Mouse (Mus musculus) embryonic fibroblast, embryonic 13.5 days (primary cell): ENCODE data around the gene Foxk1. TPM values are rescaled to one million over a fixed set of nuclear protein-coding genes. Genes with fewer than 3 reads are reported as not detected.

Source experiments
- H3K27ac ChIP-seq: 2 replicates; pipeline ENCODE4 v1.5.1; 2012; ENCODE audit warnings: low read length, control low read depth, inconsistent platforms; ENCODE audit not compliant: insufficient read depth
- H3K4me1 ChIP-seq: 2 replicates; pipeline ENCODE4 v1.6.1; 2011; ENCODE audit warnings: low read length; ENCODE audit not compliant: control insufficient read depth, insufficient read depth
- H3K4me3 ChIP-seq: 2 replicates; pipeline ENCODE4 v1.5.1; 2011; ENCODE audit warnings: mild to moderate bottlenecking, control low read depth, low read length; ENCODE audit not compliant: insufficient read depth
- CTCF ChIP-seq: IDR thresholded peaks from 2 replicates; pipeline ENCODE4 v1.5.1; 2011; ENCODE audit warnings: mild to moderate bottlenecking, control low read depth, low read length, moderate library complexity, borderline replicate concordance; ENCODE audit not compliant: insufficient read depth
- POLR2A ChIP-seq: IDR thresholded peaks from 2 replicates; pipeline ENCODE4 v1.6.1; 2011; ENCODE audit warnings: low read depth, mild to moderate bottlenecking, control low read depth, low read length, moderate library complexity
- polyA plus RNA-seq: library from polyadenylated mRNA; stranded (reverse); fragments of >200 nt; gene quantifications from 2 replicates; pipeline ENCODE4 v1.2.4, GENCODE M21; 2011; ENCODE audit warnings: low read depth; ENCODE audit not compliant: missing spikeins, insufficient read length

The Foxk1 gene
- polyA plus RNA-seq, 1 experiment: 38.3 TPM

GRCm38 (mm10) chr5:142441332-142442044 lies 40.2 kb downstream of the Foxk1 start:
- no peak for TF ChIP-seq CTCF
- no peak for TF ChIP-seq POLR2A
- Histone ChIP-seq H3K27ac (peak overlapping the region; percentile 94), H3K4me3 (peak overlapping the region; percentile 28)

GRCm38 (mm10) chr5:142442045-142442440 lies 40.7 kb downstream of the Foxk1 start:
- no peak overlapping the region for H3K4me3 ChIP-seq
- TF ChIP-seq POLR2A (no peak), CTCF (no peak)
- peak overlapping the region; percentile 44 for H3K27ac ChIP-seq
- H3K4me1 ChIP-seq: peaks cover 20% of the 10 kb centered on the region

More at GRCm38 (mm10) chr5:142441332-142442044, 40.2 kb downstream of the Foxk1 start:
- H3K4me1 ChIP-seq: peaks cover 20% of the 10 kb centered on the region

- H3K4me1 ChIP-seq: peaks cover 20% of the 10 kb centered on the region
- no peak overlapping the region for H3K4me3 ChIP-seq
- H3K27ac ChIP-seq: no peak overlapping the region
- TF ChIP-seq POLR2A: no peak
Observed at GRCm38 (mm10) chr5:142443514-142443913, 42.2 kb downstream of the Foxk1 start.

- no peak overlapping the region for H3K27ac ChIP-seq
- peaks cover 20% of the 10 kb centered on the region for H3K4me1 ChIP-seq
- TF ChIP-seq CTCF (no peak), POLR2A (no peak)
- no peak overlapping the region for H3K4me3 ChIP-seq
Observed at GRCm38 (mm10) chr5:142443994-142444393, 42.7 kb downstream of the Foxk1 start.

- H3K4me3 ChIP-seq: no peak overlapping the region
- no peak overlapping the region for H3K27ac ChIP-seq
- TF ChIP-seq POLR2A: no peak
- no peak for TF ChIP-seq CTCF
- peaks cover 17% of the 10 kb centered on the region for H3K4me1 ChIP-seq
Observed at GRCm38 (mm10) chr5:142444791-142445531, 43.7 kb downstream of the Foxk1 start.

- H3K4me3 ChIP-seq: no peak overlapping the region
- peaks cover 17% of the 10 kb centered on the region for H3K4me1 ChIP-seq
- TF ChIP-seq CTCF (no peak), POLR2A (no peak)
- H3K27ac ChIP-seq: no peak overlapping the region
Observed at GRCm38 (mm10) chr5:142445709-142446108, 44.4 kb downstream of the Foxk1 start.

- Histone ChIP-seq H3K27ac (no peak overlapping the region), H3K4me1 (0 out of 2 replicates have a peak, but pooled peaks cover 3% of the 10 kb centered on the region), H3K4me3 (no peak overlapping the region)
- TF ChIP-seq POLR2A (no peak), CTCF (peak; percentile 76; the same call in 1 of the 2 replicates)
Observed at GRCm38 (mm10) chr5:142448076-142448475, 46.8 kb downstream of the Foxk1 start.

GRCm38 (mm10) chr5:142448623-142449022 lies 47.3 kb downstream of the Foxk1 start:
- TF ChIP-seq CTCF (no peak), POLR2A (no peak)
- H3K4me1 ChIP-seq: 0 out of 2 replicates have a peak, but pooled peaks cover 3% of the 10 kb centered on the region
- H3K27ac ChIP-seq: no peak overlapping the region

GRCm38 (mm10) chr5:142450846-142451245 lies 49.5 kb downstream of the Foxk1 start:
- TF ChIP-seq CTCF: no peak
- TF ChIP-seq POLR2A: no peak
- H3K4me3 ChIP-seq: no peak overlapping the region
- H3K4me1 ChIP-seq: no peaks in the 10 kb centered on the region
- H3K27ac ChIP-seq: no peak overlapping the region

More at GRCm38 (mm10) chr5:142448623-142449022, 47.3 kb downstream of the Foxk1 start:
- H3K4me3 ChIP-seq: no peak overlapping the region

GRCm38 (mm10) chr5:142451759-142452158 lies 50.5 kb downstream of the Foxk1 start:
- H3K4me1 ChIP-seq: no peaks in the 10 kb centered on the region
- TF ChIP-seq CTCF (no peak), POLR2A (no peak)
- H3K4me3 ChIP-seq: no peak overlapping the region
- no peak overlapping the region for H3K27ac ChIP-seq
